Mouse (Mus musculus): ENCODE data around the gene Kif1a.
A peak's percentile ranks its signal among the peaks of the same experiment; 100 is the strongest.

Gene Kif1a

DNA sequence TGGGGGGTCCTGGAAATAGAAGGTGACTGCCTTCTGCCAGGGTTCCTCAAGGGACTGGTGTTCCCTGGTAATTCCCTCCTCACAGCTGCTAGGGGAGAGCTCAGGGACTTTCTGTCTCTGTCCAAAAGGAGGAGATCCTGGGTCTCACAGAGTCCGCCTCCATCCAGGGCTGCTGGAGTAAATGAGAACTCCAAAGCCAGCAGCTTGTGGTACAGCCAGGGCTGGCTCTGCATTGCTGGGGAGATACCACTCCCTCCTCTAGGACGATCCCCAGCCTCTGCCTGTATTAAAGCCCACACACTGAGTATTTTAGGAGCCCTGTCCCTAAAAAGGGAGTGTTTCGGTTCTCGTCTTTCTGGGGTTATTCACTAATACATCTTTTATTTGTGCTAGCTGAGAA lies 81.1 kb downstream of the Kif1a start:
- no peak for DNase-seq (ENCODE audit: low spot score in 2 of 2)

DNA sequence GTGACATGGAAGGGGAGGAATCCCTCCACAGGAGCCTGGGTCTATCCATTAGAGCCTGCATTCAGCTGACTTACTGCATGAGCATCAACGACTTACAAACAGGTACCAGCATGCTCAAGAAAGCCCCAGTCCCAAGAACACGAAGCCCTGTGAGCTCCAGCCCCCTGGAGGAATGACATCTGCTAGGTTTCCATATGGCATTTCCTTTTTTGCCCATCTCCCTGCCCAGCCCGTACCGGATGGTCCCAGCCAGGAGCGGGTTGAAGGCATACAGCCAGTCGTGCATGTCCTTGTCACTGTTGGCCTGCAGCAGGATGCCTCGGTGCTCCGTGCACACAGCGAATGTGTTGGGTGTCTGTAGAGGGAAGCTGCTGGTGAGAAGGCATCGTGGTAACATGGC lies 83.0 kb downstream of the Kif1a start:
- DNase-seq (ENCODE audit: low spot score in 2 of 2) = no peak

- DNase-seq (ENCODE audit: low spot score in 2 of 2) = no peak
Measured at GRCm38 (mm10) chr1:93015136-93015535, 86.6 kb downstream of the Kif1a start.

- DNase-seq (ENCODE audit: low spot score in 2 of 2) = peak; percentile 35 to 37
Measured at GRCm38 (mm10) chr1:93014460-93014859, 87.3 kb downstream of the Kif1a start.

DNA sequence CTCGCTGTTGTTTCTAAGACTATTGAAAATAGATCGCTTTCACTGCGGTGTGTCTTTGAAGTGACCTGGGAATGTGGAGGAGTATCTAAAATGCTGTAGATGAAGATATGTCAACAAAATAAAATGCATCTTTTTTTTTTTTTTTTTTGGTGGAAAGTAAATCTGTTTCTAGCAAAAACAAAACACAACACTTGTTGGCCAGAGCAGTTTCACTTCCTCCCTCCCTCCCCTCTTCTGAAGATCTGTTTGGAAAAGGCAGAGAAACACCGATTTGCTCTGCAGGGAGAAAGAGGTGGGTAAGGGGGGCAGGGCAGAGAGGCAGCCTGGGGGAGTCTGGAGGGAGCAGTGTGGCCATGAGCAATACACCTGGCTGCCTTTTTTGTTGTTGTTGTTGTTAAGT lies 88.4 kb downstream of the Kif1a start:
- no peak for DNase-seq (ENCODE audit: low spot score in 2 of 2)

DNA sequence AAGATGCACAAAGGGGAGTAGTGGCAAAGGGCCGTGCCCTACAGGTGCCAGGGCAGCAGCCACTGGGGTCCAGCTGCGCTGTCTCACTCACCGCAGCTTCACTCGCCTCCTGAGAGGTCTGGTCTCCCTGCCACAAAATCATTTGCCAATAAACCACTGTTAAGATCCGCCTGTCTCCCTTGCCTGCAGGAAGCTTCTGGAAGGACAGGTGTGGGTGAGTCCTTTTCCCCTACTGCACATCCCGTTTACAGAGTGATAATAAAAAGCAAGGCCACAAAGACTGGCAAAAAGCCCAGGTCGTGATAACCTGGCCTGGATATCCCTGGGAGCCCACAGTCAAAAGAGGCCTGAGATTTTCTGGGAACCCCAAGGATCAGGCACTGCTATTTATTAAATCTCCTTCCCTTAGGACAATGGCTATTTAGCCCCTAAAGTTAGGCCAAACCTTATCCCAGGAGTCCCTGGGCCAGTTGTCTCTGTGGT lies 89.6 kb downstream of the Kif1a start:
- DNase-seq (ENCODE audit: low spot score in 2 of 2) = no peak

DNA sequence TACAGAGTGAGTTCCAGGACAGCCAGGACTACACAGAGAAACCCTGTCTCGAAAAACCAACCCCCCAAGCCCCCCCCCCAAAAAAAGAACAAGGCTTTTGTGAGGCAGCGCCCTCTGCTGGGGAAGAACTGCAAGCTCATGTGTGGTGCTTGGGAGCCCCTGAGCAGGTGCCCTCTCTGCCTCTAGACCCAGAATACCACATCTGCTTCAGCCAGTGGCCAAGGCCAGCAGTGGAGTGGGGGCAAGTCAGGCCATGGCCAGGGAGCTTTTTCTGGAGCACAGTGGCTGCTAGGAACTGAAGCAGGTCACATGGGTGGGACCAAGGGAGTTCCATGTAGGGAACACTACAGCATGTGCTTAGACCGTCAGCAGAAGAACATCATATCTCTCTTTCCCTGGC lies 91.0 kb downstream of the Kif1a start:
- no peak for DNase-seq (ENCODE audit: low spot score in 2 of 2)

- DNase-seq (ENCODE audit: low spot score in 2 of 2) = no peak
Measured at GRCm38 (mm10) chr1:93009196-93009595, 92.6 kb downstream of the Kif1a start.

- no peak for DNase-seq (ENCODE audit: low spot score in 2 of 2)
Measured at GRCm38 (mm10) chr1:93006061-93006460, 95.7 kb downstream of the Kif1a start, which contains the start of gene Aqp12. Gene Aqp12 (plus strand): TSS chr1:93006334.

DNA sequence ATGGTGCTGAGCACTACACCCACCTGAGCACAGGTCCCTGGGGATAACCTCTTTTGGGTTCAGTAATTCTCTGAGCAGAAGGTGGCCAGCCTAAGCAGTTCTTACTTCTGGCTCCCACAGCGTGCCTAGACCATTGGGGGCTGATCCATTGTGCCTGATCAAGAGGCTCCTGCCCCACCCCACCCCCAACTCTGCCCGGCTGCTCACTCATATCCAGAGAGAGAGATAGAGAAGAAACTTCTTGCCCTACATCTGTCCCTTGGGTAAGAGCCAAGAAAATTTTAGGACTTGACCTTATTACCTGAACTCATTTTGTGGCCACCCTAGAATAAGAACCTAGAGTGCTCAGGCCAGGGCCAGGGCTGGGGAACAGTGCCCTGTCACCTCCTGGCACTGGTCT lies 108.9 kb downstream of the Kif1a start:
- DNase-seq (ENCODE audit: low spot score in 2 of 2) = peak; percentile 32 to 33

DNA sequence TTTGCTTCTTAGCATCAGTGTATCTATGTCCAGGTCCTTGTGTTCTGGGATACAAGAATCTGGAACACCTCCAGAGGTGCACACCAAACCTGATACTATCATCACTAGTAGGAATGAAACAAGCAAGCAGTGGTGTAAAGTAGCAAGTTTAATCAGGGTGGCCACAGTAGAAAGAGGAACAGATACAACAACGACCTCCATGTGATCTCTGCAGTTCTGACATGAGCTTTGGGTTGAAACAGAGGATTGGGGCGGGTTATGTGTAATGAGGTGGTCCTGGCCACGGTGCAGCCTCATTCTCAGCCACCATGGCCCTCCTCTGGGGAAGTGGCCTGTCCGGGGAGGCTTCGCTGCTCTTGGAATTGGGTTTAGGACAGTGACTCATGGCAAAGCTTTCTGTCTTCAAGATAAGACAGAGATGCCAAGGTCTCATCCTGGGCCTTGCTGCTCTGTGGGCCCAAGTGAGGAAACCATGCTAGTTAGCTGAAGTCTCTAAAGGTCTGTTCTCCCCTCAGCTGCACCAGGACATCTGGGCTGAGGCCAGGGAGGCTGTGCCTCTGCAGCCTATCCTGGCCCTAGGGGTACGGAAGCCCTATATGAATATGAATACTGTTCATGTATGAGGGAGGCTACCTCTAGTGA lies 109.4 kb downstream of the Kif1a start:
- DNase-seq (ENCODE audit: low spot score in 2 of 2) = no peak

GRCm38 (mm10) chr1:92989891-92990290 lies 111.9 kb downstream of the Kif1a start:
- DNase-seq (ENCODE audit: low spot score in 2 of 2) = no peak

- DNase-seq (ENCODE audit: low spot score in 2 of 2) = no peak
Measured at GRCm38 (mm10) chr1:92988894-92989293, 112.9 kb downstream of the Kif1a start.

DNA sequence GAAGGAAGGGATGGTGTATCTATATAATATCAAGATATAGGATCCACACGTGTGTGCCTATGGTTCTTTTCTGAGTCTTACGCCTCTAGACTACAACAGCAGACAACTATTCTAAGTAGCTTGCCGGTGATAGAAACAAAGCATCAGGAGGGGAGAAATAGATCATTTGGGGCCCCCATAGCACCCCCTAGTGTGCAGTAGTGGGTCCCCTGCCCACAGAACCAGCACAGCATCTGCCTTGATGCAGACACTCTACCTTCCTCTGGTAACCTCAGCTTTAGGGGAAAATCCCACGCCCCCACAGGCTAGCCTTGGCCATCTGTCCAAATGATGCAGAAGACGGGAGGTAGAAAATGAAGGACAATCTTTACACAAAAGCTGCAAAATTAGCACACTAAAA lies 116.8 kb downstream of the Kif1a start:
- DNase-seq (ENCODE audit: low spot score in 2 of 2) = no peak

DNA sequence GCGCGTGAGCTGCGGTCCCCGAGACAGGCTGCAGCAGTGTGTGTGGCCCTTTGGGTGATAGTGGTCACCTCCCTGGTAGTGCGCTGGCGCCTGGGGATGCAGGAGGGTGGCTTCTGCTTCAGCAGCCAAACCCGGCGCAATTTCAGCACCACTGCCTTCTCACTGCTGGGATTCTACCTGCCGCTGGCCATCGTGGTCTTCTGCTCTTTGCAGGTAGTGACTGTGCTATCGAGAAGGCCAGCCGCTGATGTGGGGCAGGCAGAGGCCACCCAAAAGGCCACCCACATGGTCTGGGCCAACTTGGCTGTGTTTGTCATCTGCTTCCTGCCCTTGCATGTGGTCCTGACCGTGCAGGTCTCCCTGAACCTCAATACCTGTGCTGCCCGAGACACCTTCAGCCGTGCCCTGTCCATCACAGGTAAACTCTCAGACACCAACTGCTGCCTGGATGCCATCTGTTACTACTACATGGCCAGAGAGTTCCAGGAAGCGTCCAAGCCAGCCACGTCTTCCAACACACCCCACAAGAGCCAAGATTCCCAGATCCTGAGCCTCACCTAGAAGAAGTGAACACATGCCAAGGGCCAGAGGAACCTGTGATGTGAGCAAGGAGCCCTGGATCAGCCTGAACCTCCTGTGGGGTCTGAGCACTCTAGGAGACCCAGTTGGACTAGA lies 118.7 kb downstream of the Kif1a start:
- no peak for DNase-seq (ENCODE audit: low spot score in 2 of 2)

DNA sequence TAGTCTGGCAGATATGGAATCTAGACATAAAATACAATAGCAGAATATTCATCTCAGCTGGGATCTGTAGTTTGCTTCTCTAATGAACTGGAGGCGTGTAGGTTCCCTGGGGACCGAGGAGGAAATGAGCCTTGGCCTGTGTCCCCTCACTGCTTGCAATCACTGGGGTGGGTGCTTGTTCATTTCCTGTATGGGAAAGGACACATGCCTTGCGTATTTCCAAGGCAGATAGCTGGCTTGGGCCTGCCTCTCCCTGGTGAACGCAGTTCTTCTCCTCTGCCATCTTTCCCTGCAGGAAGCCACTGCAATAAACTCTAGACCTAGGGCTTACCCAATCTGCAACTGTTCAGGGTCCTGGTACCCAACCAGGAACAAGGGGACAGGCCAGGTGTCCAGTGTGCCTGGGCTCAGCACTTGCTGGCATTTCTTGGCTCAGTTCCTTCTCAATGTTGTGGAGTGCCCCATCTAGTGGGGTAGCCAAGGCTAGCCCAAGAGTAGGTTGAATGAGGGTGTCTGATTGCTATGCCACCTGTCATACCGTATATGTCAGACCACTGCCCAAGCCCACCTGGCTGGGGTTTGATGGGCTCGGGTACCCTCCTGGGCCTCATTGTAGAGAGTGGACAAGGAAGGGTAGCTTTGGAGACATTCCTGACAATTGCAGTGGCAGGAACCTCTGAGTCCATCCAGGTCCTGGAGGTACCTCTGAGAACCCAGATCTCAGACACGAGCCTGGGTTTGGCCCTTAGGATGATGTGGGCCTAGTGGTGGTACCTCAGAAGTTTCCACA lies 120.5 kb downstream of the Kif1a start:
- DNase-seq (ENCODE audit: low spot score in 2 of 2) = peak; percentile 41 to 50

- no peak for DNase-seq (ENCODE audit: low spot score in 2 of 2)
Measured at GRCm38 (mm10) chr1:92979073-92979602, 122.6 kb downstream of the Kif1a start.

DNA sequence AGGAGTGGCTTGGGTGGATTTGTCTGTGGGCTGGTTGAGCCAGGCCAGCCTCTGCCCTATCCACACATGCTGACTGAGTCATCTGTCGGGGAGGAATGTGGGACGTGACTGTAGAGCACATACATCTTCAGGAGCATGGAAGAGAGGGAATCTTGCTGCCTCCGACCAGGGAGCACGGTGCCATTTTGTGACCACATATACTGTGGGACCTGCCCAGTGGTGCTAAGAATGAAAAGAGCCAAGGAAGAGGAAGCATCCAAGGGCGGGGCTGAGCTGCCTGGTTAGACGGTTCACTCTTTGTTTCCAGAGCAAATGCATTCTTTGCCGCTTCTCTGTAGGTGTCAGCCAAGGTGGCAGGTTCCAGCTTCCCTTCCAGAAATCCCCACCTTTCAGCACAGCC lies 123.1 kb downstream of the Kif1a start:
- no peak for DNase-seq (ENCODE audit: low spot score in 2 of 2)

DNA sequence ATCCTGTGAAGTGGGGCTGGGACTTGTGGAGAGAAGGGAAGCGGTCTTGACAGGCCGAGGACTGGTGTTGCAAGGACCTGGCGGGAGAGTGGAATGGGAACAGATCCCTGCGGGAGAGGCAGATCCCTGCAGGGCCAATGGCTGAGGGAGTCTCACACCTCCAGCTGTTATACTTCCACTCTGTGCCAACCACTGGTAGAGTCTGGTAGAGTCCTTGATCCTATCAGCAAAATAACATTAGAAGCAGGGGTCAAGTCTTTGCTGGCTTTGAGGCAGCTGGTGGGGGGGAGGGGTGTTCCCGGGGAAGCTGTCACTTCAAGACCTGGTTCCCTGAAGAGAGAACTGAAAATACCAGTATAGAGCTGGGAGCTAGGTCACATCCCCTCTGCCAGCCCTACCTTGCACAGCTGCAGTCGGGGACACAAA lies 125.6 kb downstream of the Kif1a start:
- no peak for DNase-seq (ENCODE audit: low spot score in 2 of 2)

DNA sequence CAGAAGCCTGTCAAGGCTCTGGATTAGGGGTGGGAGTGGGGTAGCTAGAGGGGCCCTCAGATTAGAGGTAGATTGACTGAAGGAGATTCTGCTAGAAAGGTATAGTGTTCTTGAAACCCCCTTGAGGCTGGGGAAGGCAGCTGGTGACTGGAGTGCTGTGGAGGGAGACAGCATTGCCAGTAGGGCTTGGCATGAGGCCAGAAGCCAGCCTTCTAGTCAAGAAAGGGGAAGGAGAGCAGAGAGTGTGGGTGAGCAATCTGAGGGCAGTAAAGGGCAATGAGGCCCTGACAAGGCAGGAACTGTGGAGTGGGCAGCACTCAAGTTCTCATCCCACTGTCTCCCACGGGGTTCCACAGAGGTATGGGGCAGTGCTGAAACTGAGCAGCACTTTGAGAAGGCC lies 128.9 kb downstream of the Kif1a start:
- peak; percentile 59 to 61 for DNase-seq (ENCODE audit: low spot score in 2 of 2)

GRCm38 (mm10) chr1:92971879-92972795 lies 129.6 kb downstream of the Kif1a start:
- DNase-seq (ENCODE audit: low spot score in 2 of 2) = peak; percentile 28 to 37

Measured in spleen, postnatal 36 days (tissue).